Mouse (Mus musculus): ENCODE results near the gene Platr17. TPM values are rescaled to one million over a fixed set of nuclear protein-coding genes. Genes with fewer than 3 reads are reported as not detected.

Platr17 gene
- total and polyA plus RNA-seq, 3 experiments: not detected

Other genes starting within 250 kb of the Platr17 start
Only the 20 nearest of the 30 such genes appear.
- gene Angptl4, start 123.3 kb upstream of the Platr17 start, total RNA-seq (2012; rRNA removed): 8.0 and 9.4 TPM in 2 replicates
- 11.7 and 12.2 TPM in 2 replicates for gene Angptl4, start 123.3 kb upstream of the Platr17 start, total RNA-seq (2014; rRNA removed)
- 6.3 and 6.8 TPM in 2 replicates for gene Angptl4, start 123.3 kb upstream of the Platr17 start, polyA plus RNA-seq (2012; ENCODE audit: insufficient read length, low read depth)
- 10.8 and 15.7 TPM in 2 replicates for gene Kank3, start 94.6 kb upstream of the Platr17 start, total RNA-seq (2012; rRNA removed)
- gene Kank3, start 94.6 kb upstream of the Platr17 start, total RNA-seq (2014; rRNA removed): 0.50 and 0.81 TPM in 2 replicates
- 0.78 and 1.8 TPM in 2 replicates for gene Kank3, start 94.6 kb upstream of the Platr17 start, polyA plus RNA-seq (2012; ENCODE audit: insufficient read length, low read depth)
- gene Rps28, start 80.6 kb upstream of the Platr17 start, total RNA-seq (2012; rRNA removed): 4,496 and 4,575 TPM in 2 replicates
- 696 and 765 TPM in 2 replicates for gene Rps28, start 80.6 kb upstream of the Platr17 start, total RNA-seq (2014; rRNA removed)
- 782 and 837 TPM in 2 replicates for gene Rps28, start 80.6 kb upstream of the Platr17 start, polyA plus RNA-seq (2012; ENCODE audit: insufficient read length, low read depth)
- 316 and 364 TPM in 2 replicates for gene Ndufa7, start 80.6 kb upstream of the Platr17 start, total RNA-seq (2012; rRNA removed)
- 168 and 194 TPM in 2 replicates for gene Ndufa7, start 80.6 kb upstream of the Platr17 start, total RNA-seq (2014; rRNA removed)
- 153 and 164 TPM in 2 replicates for gene Ndufa7, start 80.6 kb upstream of the Platr17 start, polyA plus RNA-seq (2012; ENCODE audit: insufficient read length, low read depth)
- gene Cd320, start 62.0 kb upstream of the Platr17 start, total RNA-seq (2012; rRNA removed): 53.7 and 57.1 TPM in 2 replicates
- gene Cd320, start 62.0 kb upstream of the Platr17 start, total RNA-seq (2014; rRNA removed): 67.1 and 84.2 TPM in 2 replicates
- 45.3 and 50.9 TPM in 2 replicates for gene Cd320, start 62.0 kb upstream of the Platr17 start, polyA plus RNA-seq (2012; ENCODE audit: insufficient read length, low read depth)
- gene Gm7029, start 31.3 kb upstream of the Platr17 start, total RNA-seq (2012; rRNA removed): not detected in 2 replicates
- gene Gm7029, start 31.3 kb upstream of the Platr17 start, total RNA-seq (2014; rRNA removed): not detected in 2 replicates
- not detected in 2 replicates for gene Gm7029, start 31.3 kb upstream of the Platr17 start, polyA plus RNA-seq (2012; ENCODE audit: insufficient read length, low read depth)
- gene Kifc1, start 14.5 kb upstream of the Platr17 start, total RNA-seq (2012; rRNA removed): 22.3 and 23.0 TPM in 2 replicates
- gene Kifc1, start 14.5 kb upstream of the Platr17 start, total RNA-seq (2014; rRNA removed): 15.2 and 16.0 TPM in 2 replicates
- gene Kifc1, start 14.5 kb upstream of the Platr17 start, polyA plus RNA-seq (2012; ENCODE audit: insufficient read length, low read depth): 41.2 and 46.6 TPM in 2 replicates
- gene Daxx, start 4.3 kb downstream of the Platr17 start, total RNA-seq (2012; rRNA removed): 33.8 and 48.3 TPM in 2 replicates
- gene Daxx, start 4.3 kb downstream of the Platr17 start, total RNA-seq (2014; rRNA removed): 31.6 and 32.3 TPM in 2 replicates
- 53.0 and 64.7 TPM in 2 replicates for gene Daxx, start 4.3 kb downstream of the Platr17 start, polyA plus RNA-seq (2012; ENCODE audit: insufficient read length, low read depth)
- gene Tapbp, start 10.8 kb downstream of the Platr17 start, total RNA-seq (2012; rRNA removed): 114 and 134 TPM in 2 replicates
- gene Tapbp, start 10.8 kb downstream of the Platr17 start, total RNA-seq (2014; rRNA removed): 44.3 and 45.3 TPM in 2 replicates
- gene Tapbp, start 10.8 kb downstream of the Platr17 start, polyA plus RNA-seq (2012; ENCODE audit: insufficient read length, low read depth): 96.7 and 116 TPM in 2 replicates
- 21.2 and 23.5 TPM in 2 replicates for gene Zbtb22, start 10.8 kb downstream of the Platr17 start, total RNA-seq (2012; rRNA removed)
- gene Zbtb22, start 10.8 kb downstream of the Platr17 start, total RNA-seq (2014; rRNA removed): 11.7 and 12.1 TPM in 2 replicates
- 20.2 and 20.3 TPM in 2 replicates for gene Zbtb22, start 10.8 kb downstream of the Platr17 start, polyA plus RNA-seq (2012; ENCODE audit: insufficient read length, low read depth)
- gene Rgl2, start 24.4 kb downstream of the Platr17 start, total RNA-seq (2012; rRNA removed): 23.0 and 25.6 TPM in 2 replicates
- gene Rgl2, start 24.4 kb downstream of the Platr17 start, total RNA-seq (2014; rRNA removed): 20.1 and 20.4 TPM in 2 replicates
- 29.1 and 31.8 TPM in 2 replicates for gene Rgl2, start 24.4 kb downstream of the Platr17 start, polyA plus RNA-seq (2012; ENCODE audit: insufficient read length, low read depth)
- gene Pfdn6, start 35.2 kb downstream of the Platr17 start, total RNA-seq (2012; rRNA removed): 140 and 157 TPM in 2 replicates
- 92.3 and 109 TPM in 2 replicates for gene Pfdn6, start 35.2 kb downstream of the Platr17 start, total RNA-seq (2014; rRNA removed)
- 109 and 149 TPM in 2 replicates for gene Pfdn6, start 35.2 kb downstream of the Platr17 start, polyA plus RNA-seq (2012; ENCODE audit: insufficient read length, low read depth)
- gene Wdr46, start 35.5 kb downstream of the Platr17 start, total RNA-seq (2012; rRNA removed): 49.7 and 64.5 TPM in 2 replicates
- 36.8 and 39.8 TPM in 2 replicates for gene Wdr46, start 35.5 kb downstream of the Platr17 start, total RNA-seq (2014; rRNA removed)
- gene Wdr46, start 35.5 kb downstream of the Platr17 start, polyA plus RNA-seq (2012; ENCODE audit: insufficient read length, low read depth): 69.4 and 72.4 TPM in 2 replicates
- 3.7 and 4.5 TPM in 2 replicates for gene B3galt4, start 46.4 kb downstream of the Platr17 start, total RNA-seq (2012; rRNA removed)
- gene B3galt4, start 46.4 kb downstream of the Platr17 start, total RNA-seq (2014; rRNA removed): 4.2 and 5.2 TPM in 2 replicates
- gene B3galt4, start 46.4 kb downstream of the Platr17 start, polyA plus RNA-seq (2012; ENCODE audit: insufficient read length, low read depth): 4.6 and 6.2 TPM in 2 replicates
- gene Vps52, start 50.7 kb downstream of the Platr17 start, total RNA-seq (2012; rRNA removed): 38.2 and 39.9 TPM in 2 replicates
- 34.3 and 40.6 TPM in 2 replicates for gene Vps52, start 50.7 kb downstream of the Platr17 start, total RNA-seq (2014; rRNA removed)
- 73.6 and 76.1 TPM in 2 replicates for gene Vps52, start 50.7 kb downstream of the Platr17 start, polyA plus RNA-seq (2012; ENCODE audit: insufficient read length, low read depth)
- gene Rps18, start 50.9 kb downstream of the Platr17 start, total RNA-seq (2012; rRNA removed): 302 and 359 TPM in 2 replicates
- gene Rps18, start 50.9 kb downstream of the Platr17 start, total RNA-seq (2014; rRNA removed): 205 and 246 TPM in 2 replicates
- 913 and 991 TPM in 2 replicates for gene Rps18, start 50.9 kb downstream of the Platr17 start, polyA plus RNA-seq (2012; ENCODE audit: insufficient read length, low read depth)
- 1,488 and 1,753 TPM in 2 replicates for gene H2-K1, start 95.2 kb downstream of the Platr17 start, total RNA-seq (2012; rRNA removed)
- 1,386 and 1,734 TPM in 2 replicates for gene H2-K1, start 95.2 kb downstream of the Platr17 start, total RNA-seq (2014; rRNA removed)
- gene H2-K1, start 95.2 kb downstream of the Platr17 start, polyA plus RNA-seq (2012; ENCODE audit: insufficient read length, low read depth): 2,472 and 2,496 TPM in 2 replicates
- gene Ring1, start 119.5 kb downstream of the Platr17 start, total RNA-seq (2012; rRNA removed): 8.6 and 11.9 TPM in 2 replicates
- gene Ring1, start 119.5 kb downstream of the Platr17 start, total RNA-seq (2014; rRNA removed): 11.5 and 13.7 TPM in 2 replicates
- 18.0 and 23.1 TPM in 2 replicates for gene Ring1, start 119.5 kb downstream of the Platr17 start, polyA plus RNA-seq (2012; ENCODE audit: insufficient read length, low read depth)
- 44.8 and 47.1 TPM in 2 replicates for gene H2-Ke6, start 122.9 kb downstream of the Platr17 start, total RNA-seq (2012; rRNA removed)
- gene H2-Ke6, start 122.9 kb downstream of the Platr17 start, total RNA-seq (2014; rRNA removed): 20.4 and 20.8 TPM in 2 replicates
- gene H2-Ke6, start 122.9 kb downstream of the Platr17 start, polyA plus RNA-seq (2012; ENCODE audit: insufficient read length, low read depth): 31.7 and 34.5 TPM in 2 replicates
- gene Slc39a7, start 126.5 kb downstream of the Platr17 start, total RNA-seq (2012; rRNA removed): 116 and 160 TPM in 2 replicates
- gene Slc39a7, start 126.5 kb downstream of the Platr17 start, total RNA-seq (2014; rRNA removed): 96.8 and 97.2 TPM in 2 replicates
- gene Slc39a7, start 126.5 kb downstream of the Platr17 start, polyA plus RNA-seq (2012; ENCODE audit: insufficient read length, low read depth): 105 and 108 TPM in 2 replicates

Measured in CH12.LX (cell line).